Mouse (Mus musculus): ENCODE results near the gene Slc35f3. TPM values are rescaled to one million over a fixed set of nuclear protein-coding genes. Genes with fewer than 3 reads are reported as not detected.

Slc35f3 gene
- polyA plus RNA-seq, 1 experiment, result not detected

- H3K27me3 ChIP-seq (ENCODE audit: control insufficient read depth, insufficient read depth, insufficient read length), result peaks cover 32% of the 10 kb centered on the region
- no peak overlapping the region for H3ac ChIP-seq (ENCODE audit: control insufficient read depth, insufficient read length, low read depth)
- H3K4me3 ChIP-seq (ENCODE audit: insufficient read depth, poor library complexity, severe bottlenecking), result no peak overlapping the region
- H3K79me3 ChIP-seq (ENCODE audit: low read depth), result no peaks in the 10 kb centered on the region
- TF ChIP-seq CTCF (IDR thresholded peaks at IDR 0.05; ENCODE audit: control insufficient read depth, insufficient read depth, insufficient read length) (no peak), FOSL1 (IDR thresholded peaks at IDR 0.05; ENCODE audit: insufficient read depth, low read length, poor library complexity, severe bottlenecking) (no peak), MAX (IDR thresholded peaks at IDR 0.05) (no peak), MYOD1 (IDR thresholded peaks at IDR 0.05; ENCODE audit: control insufficient read depth, insufficient read length, low read depth) (no peak), MYOG (IDR thresholded peaks at IDR 0.05; ENCODE audit: control insufficient read depth, extremely low read depth, insufficient read length) (no peak), CEBPB (IDR thresholded peaks at IDR 0.05; ENCODE audit: low read depth) (no peak)
- no peaks in the 10 kb centered on the region for H3K36me3 ChIP-seq (ENCODE audit: control insufficient read depth, insufficient read depth)
- no peaks in the 10 kb centered on the region for H3K79me2 ChIP-seq (ENCODE audit: control insufficient read depth, insufficient read depth)
Observed at GRCm38 (mm10) chr8:126338864-126339263, 40.5 kb downstream of the Slc35f3 start.

DNA sequence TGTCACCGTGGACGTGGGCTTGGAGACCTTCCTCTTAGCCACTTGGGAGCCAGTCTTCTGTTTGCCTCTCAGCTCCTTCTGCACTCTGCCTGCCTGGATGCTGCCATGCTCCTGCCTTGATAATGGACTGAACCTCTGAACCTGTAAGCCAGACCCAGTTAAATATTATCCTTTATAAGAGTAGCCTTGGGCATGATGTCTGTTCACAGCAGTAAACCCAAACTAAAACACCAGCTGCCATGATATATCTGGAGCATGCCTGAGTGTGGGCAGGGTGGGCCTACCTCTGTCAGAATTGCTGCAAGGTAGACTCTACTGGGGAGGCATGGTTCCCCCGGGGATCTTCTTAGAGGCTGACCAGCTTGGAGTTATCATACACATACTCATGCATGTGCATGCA is 41.0 kb downstream of the Slc35f3 start:
- Histone ChIP-seq H3K27me3 (ENCODE audit: control insufficient read depth, insufficient read depth, insufficient read length) (peaks cover 35% of the 10 kb centered on the region), H3ac (ENCODE audit: control insufficient read depth, insufficient read length, low read depth) (no peak overlapping the region), H3K4me3 (ENCODE audit: insufficient read depth, poor library complexity, severe bottlenecking) (no peak overlapping the region), H3K79me2 (ENCODE audit: control insufficient read depth, insufficient read depth) (no peaks in the 10 kb centered on the region), H3K36me3 (ENCODE audit: control insufficient read depth, insufficient read depth) (no peaks in the 10 kb centered on the region), H3K79me3 (ENCODE audit: low read depth) (no peaks in the 10 kb centered on the region)
- TF ChIP-seq CTCF (IDR thresholded peaks at IDR 0.05; ENCODE audit: control insufficient read depth, insufficient read depth, insufficient read length) (no peak), USF1 (IDR thresholded peaks at IDR 0.05; ENCODE audit: low read depth) (no peak), MYOG (IDR thresholded peaks at IDR 0.05; ENCODE audit: control insufficient read depth, extremely low read depth, insufficient read length) (no peak), FOSL1 (IDR thresholded peaks at IDR 0.05; ENCODE audit: insufficient read depth, low read length, poor library complexity, severe bottlenecking) (no peak), MYOD1 (IDR thresholded peaks at IDR 0.05; ENCODE audit: control insufficient read depth, insufficient read length, low read depth) (no peak), MAX (IDR thresholded peaks at IDR 0.05) (no peak)

DNA sequence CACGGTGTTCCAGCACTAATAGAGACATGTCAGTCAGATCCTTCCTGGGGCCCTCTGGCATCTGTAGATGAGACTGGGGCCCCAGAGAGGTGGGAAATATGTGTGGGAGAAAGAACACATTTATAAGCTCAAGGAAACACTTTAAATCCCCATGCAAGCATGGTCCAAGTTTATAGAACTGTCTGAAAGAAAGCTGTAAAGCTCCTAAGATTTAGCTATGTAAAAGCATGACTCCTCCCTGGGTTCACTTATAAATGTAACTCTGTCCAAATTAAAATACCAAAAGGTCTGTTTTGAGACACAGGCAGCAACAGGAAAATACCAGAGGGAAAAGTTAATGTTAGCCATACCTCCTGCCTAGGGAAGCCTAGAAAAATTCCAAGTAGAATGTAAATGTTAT is 42.8 kb downstream of the Slc35f3 start:
- Histone ChIP-seq H3K4me3 (ENCODE audit: insufficient read depth, poor library complexity, severe bottlenecking) (no peak overlapping the region), H3K36me3 (ENCODE audit: control insufficient read depth, insufficient read depth) (no peaks in the 10 kb centered on the region), H3K27me3 (ENCODE audit: control insufficient read depth, insufficient read depth, insufficient read length) (peaks cover 41% of the 10 kb centered on the region), H3ac (ENCODE audit: control insufficient read depth, insufficient read length, low read depth) (no peak overlapping the region), H3K79me3 (ENCODE audit: low read depth) (no peaks in the 10 kb centered on the region), H3K79me2 (ENCODE audit: control insufficient read depth, insufficient read depth) (no peaks in the 10 kb centered on the region)
- TF ChIP-seq MAX (IDR thresholded peaks at IDR 0.05) (no peak), MYOG (IDR thresholded peaks at IDR 0.05; ENCODE audit: control insufficient read depth, extremely low read depth, insufficient read length) (no peak), FOSL1 (IDR thresholded peaks at IDR 0.05; ENCODE audit: insufficient read depth, low read length, poor library complexity, severe bottlenecking) (no peak), USF1 (IDR thresholded peaks at IDR 0.05; ENCODE audit: low read depth) (no peak), CEBPB (IDR thresholded peaks at IDR 0.05; ENCODE audit: low read depth) (no peak), CTCF (IDR thresholded peaks at IDR 0.05; ENCODE audit: control insufficient read depth, insufficient read depth, insufficient read length) (no peak), MYOD1 (IDR thresholded peaks at IDR 0.05; ENCODE audit: control insufficient read depth, insufficient read length, low read depth) (no peak)

GRCm38 (mm10) chr8:126343427-126343826 is 45.1 kb downstream of the Slc35f3 start:
- TF ChIP-seq MYOG (IDR thresholded peaks at IDR 0.05; ENCODE audit: control insufficient read depth, extremely low read depth, insufficient read length), result no peak
- no peak for TF ChIP-seq MAX (IDR thresholded peaks at IDR 0.05)
- TF ChIP-seq CTCF (IDR thresholded peaks at IDR 0.05; ENCODE audit: control insufficient read depth, insufficient read depth, insufficient read length), result no peak
- no peak for TF ChIP-seq MYOD1 (IDR thresholded peaks at IDR 0.05; ENCODE audit: control insufficient read depth, insufficient read length, low read depth)
- TF ChIP-seq USF1 (IDR thresholded peaks at IDR 0.05; ENCODE audit: low read depth), result no peak
- TF ChIP-seq CEBPB (IDR thresholded peaks at IDR 0.05; ENCODE audit: low read depth), result no peak
- no peak for TF ChIP-seq FOSL1 (IDR thresholded peaks at IDR 0.05; ENCODE audit: insufficient read depth, low read length, poor library complexity, severe bottlenecking)

GRCm38 (mm10) chr8:126345100-126345499 is 46.7 kb downstream of the Slc35f3 start:
- H3K27me3 ChIP-seq (ENCODE audit: control insufficient read depth, insufficient read depth, insufficient read length), result peaks cover 33% of the 10 kb centered on the region
- no peak overlapping the region for H3ac ChIP-seq (ENCODE audit: control insufficient read depth, insufficient read length, low read depth)
- TF ChIP-seq MAX (IDR thresholded peaks at IDR 0.05) (no peak), FOSL1 (IDR thresholded peaks at IDR 0.05; ENCODE audit: insufficient read depth, low read length, poor library complexity, severe bottlenecking) (no peak), MYOG (IDR thresholded peaks at IDR 0.05; ENCODE audit: control insufficient read depth, extremely low read depth, insufficient read length) (no peak), MYOD1 (IDR thresholded peaks at IDR 0.05; ENCODE audit: control insufficient read depth, insufficient read length, low read depth) (no peak)
- no peak overlapping the region for H3K4me3 ChIP-seq (ENCODE audit: insufficient read depth, poor library complexity, severe bottlenecking)
- H3K36me3 ChIP-seq (ENCODE audit: control insufficient read depth, insufficient read depth), result no peaks in the 10 kb centered on the region
- no peaks in the 10 kb centered on the region for H3K79me2 ChIP-seq (ENCODE audit: control insufficient read depth, insufficient read depth)
- H3K79me3 ChIP-seq (ENCODE audit: low read depth), result no peaks in the 10 kb centered on the region

More at GRCm38 (mm10) chr8:126343427-126343826, 45.1 kb downstream of the Slc35f3 start:
- H3K79me3 ChIP-seq (ENCODE audit: low read depth), result no peaks in the 10 kb centered on the region
- H3ac ChIP-seq (ENCODE audit: control insufficient read depth, insufficient read length, low read depth), result no peak overlapping the region
- H3K27me3 ChIP-seq (ENCODE audit: control insufficient read depth, insufficient read depth, insufficient read length), result peaks cover 44% of the 10 kb centered on the region
- H3K36me3 ChIP-seq (ENCODE audit: control insufficient read depth, insufficient read depth), result no peaks in the 10 kb centered on the region
- H3K4me3 ChIP-seq (ENCODE audit: insufficient read depth, poor library complexity, severe bottlenecking), result no peak overlapping the region
- no peaks in the 10 kb centered on the region for H3K79me2 ChIP-seq (ENCODE audit: control insufficient read depth, insufficient read depth)

DNA sequence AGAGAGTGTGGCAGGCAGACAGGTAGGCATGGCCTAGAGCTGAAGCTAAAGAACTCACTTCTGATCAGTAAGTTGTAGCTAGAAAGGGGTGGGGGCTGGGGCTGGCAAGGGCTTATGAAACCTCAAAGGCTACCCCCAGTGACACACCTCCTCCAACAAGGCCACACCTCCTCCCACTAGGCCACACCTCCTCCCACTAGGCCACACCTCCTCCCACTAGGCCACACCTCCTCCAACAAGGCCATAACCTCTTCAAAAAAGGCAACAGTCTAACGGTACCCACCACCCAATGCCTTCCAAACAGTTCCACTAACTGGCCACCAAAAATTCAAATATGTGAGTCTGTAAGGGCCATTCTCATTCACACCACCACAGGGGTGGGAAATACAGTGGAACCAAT is 54.9 kb downstream of the Slc35f3 start:
- H3K4me3 ChIP-seq (ENCODE audit: insufficient read depth, poor library complexity, severe bottlenecking), result no peak overlapping the region
- no peaks in the 10 kb centered on the region for H3K79me3 ChIP-seq (ENCODE audit: low read depth)
- H3K79me2 ChIP-seq (ENCODE audit: control insufficient read depth, insufficient read depth), result no peaks in the 10 kb centered on the region
- no peak for TF ChIP-seq CTCF (IDR thresholded peaks at IDR 0.05; ENCODE audit: control insufficient read depth, insufficient read depth, insufficient read length)
- TF ChIP-seq MYOG (IDR thresholded peaks at IDR 0.05; ENCODE audit: control insufficient read depth, extremely low read depth, insufficient read length), result no peak
- no peak for TF ChIP-seq MAX (IDR thresholded peaks at IDR 0.05)
- TF ChIP-seq USF1 (IDR thresholded peaks at IDR 0.05; ENCODE audit: low read depth), result no peak
- no peak for TF ChIP-seq MYOD1 (IDR thresholded peaks at IDR 0.05; ENCODE audit: control insufficient read depth, insufficient read length, low read depth)
- TF ChIP-seq FOSL1 (IDR thresholded peaks at IDR 0.05; ENCODE audit: insufficient read depth, low read length, poor library complexity, severe bottlenecking), result no peak
- no peak for TF ChIP-seq CEBPB (IDR thresholded peaks at IDR 0.05; ENCODE audit: low read depth)
- H3K36me3 ChIP-seq (ENCODE audit: control insufficient read depth, insufficient read depth), result no peaks in the 10 kb centered on the region
- H3K27me3 ChIP-seq (ENCODE audit: control insufficient read depth, insufficient read depth, insufficient read length), result peaks cover 2% of the 10 kb centered on the region
- H3ac ChIP-seq (ENCODE audit: control insufficient read depth, insufficient read length, low read depth), result no peak overlapping the region

All from C2C12 (cell line).